Mouse (Mus musculus) erythroblast, embryonic 14.5 days (primary cell): ENCODE measurements around the gene Shf.

Experiments
- GATA1 ChIP-seq: IDR thresholded peaks from 2 replicates; pipeline ENCODE4 v1.6.1; 2012; ENCODE audit warnings: low read length, inconsistent platforms, mixed read lengths
- TAL1 ChIP-seq: IDR thresholded peaks from 3 replicates; pipeline ENCODE4 v1.6.1; 2012; ENCODE audit warnings: low read length, inconsistent platforms, mixed read lengths

DNA sequence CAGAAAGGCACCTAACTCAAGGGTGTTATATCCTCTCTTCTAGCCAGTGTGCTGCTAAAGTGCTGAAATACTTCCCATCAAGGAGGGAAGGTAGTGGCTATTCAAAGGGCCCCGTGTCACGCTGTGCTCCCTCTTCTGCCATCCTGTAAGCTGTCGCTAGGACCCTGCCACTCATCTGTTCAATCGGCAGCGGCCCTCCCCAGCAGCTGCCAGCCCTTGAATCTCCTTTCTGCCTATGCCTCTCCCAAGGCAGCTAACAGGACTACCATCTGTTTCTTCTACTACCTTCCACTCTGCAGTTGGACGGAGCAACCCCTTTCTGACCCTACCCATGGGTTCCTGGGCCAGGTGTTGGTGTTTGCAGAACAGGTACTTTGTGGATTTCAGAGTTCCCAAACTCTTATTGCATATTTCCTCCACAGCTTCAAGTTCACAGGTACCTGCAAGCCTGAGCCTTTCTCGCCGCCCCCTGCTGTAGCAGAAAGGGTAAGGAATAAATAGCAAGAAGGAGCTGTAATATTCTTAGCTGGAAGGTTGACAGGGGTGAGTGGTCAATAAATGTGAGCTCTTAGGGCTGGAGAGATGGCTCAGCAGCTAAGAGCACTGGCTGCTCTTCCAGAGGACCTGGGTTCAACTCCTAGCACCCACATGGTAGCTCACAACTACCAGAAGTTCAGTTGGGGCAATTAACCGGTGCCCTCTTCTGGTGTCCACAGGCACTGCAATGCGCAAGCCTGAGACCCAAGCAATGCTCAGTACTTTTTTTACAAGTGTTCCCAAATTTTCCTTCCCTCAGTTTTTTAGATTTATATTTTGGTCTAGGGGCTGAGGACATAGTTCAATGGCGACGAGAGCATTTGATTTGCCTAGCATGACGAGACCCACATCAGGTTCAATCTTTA, 6.1 kb downstream of the Shf start:
- TF ChIP-seq GATA1 = no peak
- TF ChIP-seq TAL1 = no peak
